Mouse (Mus musculus) B cell, adult 67 days (primary cell): Measurements from ENCODE around the gene Arel1. TPM values are rescaled to one million over a fixed set of nuclear protein-coding genes. Genes with fewer than 3 reads are reported as not detected.

Experiments used
- total RNA-seq, 2 experiments: library from RNA; stranded (reverse); gene quantifications; 4 replicates each; pipeline ENCODE4 v1.2.4; 2023

The Arel1 gene
- total RNA-seq = 10 to 100 TPM; 51.1 to 51.7 TPM

GRCm38 (mm10) chr12:84970428-84971096, at the start of gene Arel1, which contains the start of gene Fcf1:
TSS of gene Arel1 (minus strand) at chr12:84970900.
TSS of gene Fcf1 (plus strand) at chr12:84970897.

GRCm38 (mm10) chr12:84996083-84996496, 25.4 kb upstream of the Arel1 start, which contains the start of gene Ylpm1:
TSS of gene Ylpm1 (plus strand) at chr12:84996321.

DNA sequence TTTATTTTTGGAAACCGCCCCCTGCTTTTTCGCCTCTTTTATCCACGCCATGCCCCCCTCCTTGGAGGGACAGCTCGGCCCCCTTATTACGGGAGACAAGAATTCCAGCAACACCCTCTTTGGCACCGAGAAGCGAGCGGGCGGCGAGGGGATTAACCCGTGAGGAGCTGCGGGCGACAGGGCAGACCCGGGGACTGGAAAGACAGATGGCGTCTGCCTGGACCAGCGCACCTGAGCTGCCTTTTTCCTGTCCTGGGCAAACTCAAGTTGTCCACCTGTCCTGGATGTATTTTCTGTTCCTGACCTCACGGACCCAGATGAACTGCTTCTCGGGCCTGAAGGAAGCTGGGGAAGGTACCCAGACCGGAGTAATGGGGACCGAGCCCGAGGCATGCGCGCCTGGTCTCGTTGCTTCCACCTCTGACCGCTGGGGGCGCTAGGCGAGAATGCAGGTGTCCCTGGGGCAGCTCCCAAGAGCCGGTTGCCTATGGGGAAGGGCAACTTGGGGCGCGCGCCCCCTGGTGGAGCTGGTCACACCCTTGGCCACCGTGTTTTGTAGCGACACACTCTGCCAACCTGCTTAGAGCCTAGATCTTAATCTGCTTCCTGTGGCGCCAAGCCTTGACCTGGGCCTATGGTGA, 94.1 kb downstream of the Arel1 start, which contains the start of gene Ltbp2:
Gene Ltbp2, minus strand, starts transcription at position 52 of the 641 bp plus-strand sequence.

Other genes with a start within 250 kb of the Arel1 start
- 10 to 100 TPM; 47.3 to 49.4 TPM for gene Npc2, start 197.7 kb downstream of the Arel1 start, total RNA-seq
- gene Isca2, start 197.6 kb downstream of the Arel1 start, total RNA-seq = 10 to 100 TPM; 56.2 to 59.4 TPM
- not detected for gene Ltbp2, start 94.4 kb downstream of the Arel1 start, total RNA-seq
- gene Fcf1, start within 50 bp of the Arel1 start, total RNA-seq = 10 to 100 TPM; 89.7 to 90.9 TPM
- gene Ylpm1, start 25.4 kb upstream of the Arel1 start, total RNA-seq = 100 to 1,000 TPM in 1 of 2 experiments, 10 to 100 TPM in 1; 93.4 to 107 TPM
- 1 to 10 TPM; 4.7 to 5.9 TPM for gene Prox2, start 139.9 kb upstream of the Arel1 start, total RNA-seq
- 100 to 1,000 TPM; 219 to 231 TPM for gene Dlst, start 139.9 kb upstream of the Arel1 start, total RNA-seq
- gene Rps6kl1, start 180.4 kb upstream of the Arel1 start, total RNA-seq = 1 to 10 TPM; 1.1 to 2.0 TPM
- gene Pgf, start 206.9 kb upstream of the Arel1 start, total RNA-seq = not detected
- 100 to 1,000 TPM in 1 of 2 experiments, 10 to 100 TPM in 1; 86.4 to 103 TPM for gene Eif2b2, start 248.6 kb upstream of the Arel1 start, total RNA-seq